Mouse (Mus musculus): ENCODE results near the gene Hsp90ab1.
A peak's percentile ranks its signal among the peaks of the same experiment; 100 is the strongest.

The Hsp90ab1 gene

DNA sequence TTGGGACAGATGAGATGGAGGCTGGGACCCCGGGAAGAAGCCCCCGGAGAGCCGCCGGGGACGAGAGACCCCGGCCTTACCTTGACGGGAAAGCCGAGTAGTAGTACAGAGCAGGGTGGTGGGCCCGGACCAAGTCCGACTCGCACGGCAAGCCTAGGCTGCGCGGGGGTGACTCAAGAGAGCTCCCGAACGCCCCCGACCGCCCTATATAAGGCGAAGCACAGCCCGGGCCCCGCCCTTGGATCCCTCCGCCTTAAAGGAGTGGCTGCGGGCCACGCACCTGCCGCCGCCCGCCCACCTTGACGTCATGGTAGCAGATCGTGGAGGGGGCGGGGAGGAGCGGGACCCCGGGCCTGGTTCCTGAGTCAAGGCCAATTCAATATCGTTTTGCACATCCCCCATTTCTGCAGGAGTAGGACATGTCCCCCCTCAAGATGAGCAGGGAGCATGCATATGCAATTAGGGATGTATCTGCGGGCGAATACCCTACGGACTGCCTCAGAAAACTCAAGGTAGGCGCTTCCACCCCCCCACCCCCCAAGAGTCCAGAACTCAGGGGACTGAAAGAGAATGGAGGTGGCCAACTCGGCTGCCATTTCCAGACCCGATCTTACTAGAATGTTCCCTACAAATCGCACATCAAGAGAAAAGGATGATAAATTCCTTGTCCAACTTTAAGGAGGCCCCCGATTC, at the start of gene Hsp90ab1:
Gene Hsp90ab1 (minus strand): TSS at position 185 of the 693 bp plus-strand sequence.
- TF ChIP-seq NANOG (IDR thresholded peaks at IDR 0.05; ENCODE audit: borderline replicate concordance, low read length), result no peak
- no peak for TF ChIP-seq CTCF (conservative IDR thresholded peaks at IDR 0.05; ENCODE audit: low read length)
- TF ChIP-seq POU5F1 (IDR thresholded peaks at IDR 0.05; ENCODE audit: borderline replicate concordance, low read length), result no peak
- H3K36me3 ChIP-seq (ENCODE audit: insufficient read depth, low read length), result peaks cover 43% of the 10 kb centered on the region
- no peaks in the 10 kb centered on the region for H3K27me3 ChIP-seq (ENCODE audit: insufficient read depth, low read length)

DNA sequence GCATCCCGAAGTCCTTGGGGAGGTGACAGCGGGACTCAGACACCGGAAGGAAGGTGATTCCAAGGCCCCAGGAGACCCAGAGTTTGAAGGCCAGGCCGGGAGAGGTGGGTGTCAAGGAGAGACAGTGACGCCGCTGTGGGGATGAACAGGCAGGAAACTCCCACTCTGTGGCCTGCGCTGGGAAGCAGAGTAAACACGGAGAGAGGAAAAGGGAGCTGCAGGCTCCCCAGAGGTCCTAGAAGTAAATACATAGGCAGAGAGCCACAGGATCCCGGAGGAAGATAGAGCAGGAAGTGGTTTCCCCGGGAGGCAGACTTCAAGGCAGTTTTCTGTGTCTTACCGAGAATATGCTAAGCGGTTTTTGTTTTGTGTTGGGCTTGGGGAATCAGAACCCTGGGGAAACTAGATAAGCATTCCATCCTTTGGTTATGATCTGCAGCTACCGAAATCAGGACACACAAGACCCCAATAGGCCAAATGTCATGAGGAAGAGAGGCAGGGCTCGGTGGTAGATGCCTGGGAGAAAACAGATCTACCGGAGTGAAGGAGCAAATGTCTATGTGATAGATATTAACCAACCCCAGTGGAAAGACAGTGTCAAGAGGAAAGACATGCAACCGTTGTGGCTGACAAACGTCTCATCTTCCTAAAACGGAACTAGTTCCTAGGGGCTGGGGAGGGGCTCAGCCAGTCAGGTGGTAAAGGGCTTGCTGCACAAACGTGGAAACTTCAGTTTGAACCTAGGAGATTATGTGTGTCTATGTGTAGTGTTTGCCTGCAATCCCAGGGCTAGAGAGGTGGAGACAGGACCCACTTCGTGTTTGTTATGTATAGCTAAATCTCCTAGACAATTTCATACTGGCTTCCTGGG, 46.5 kb upstream of the Hsp90ab1 start:
- no peaks in the 10 kb centered on the region; the same call in 1 of the 2 replicates for H3K36me3 ChIP-seq (ENCODE audit: insufficient read depth, low read length)
- peaks cover 86% of the 10 kb centered on the region for H3K4me1 ChIP-seq (replicated peaks; ENCODE audit: low read depth, low read length)
- no peaks in the 10 kb centered on the region for H3K9me3 ChIP-seq (ENCODE audit: low read length)
- H3K4me3 ChIP-seq (replicated peaks; ENCODE audit: low read length), result peak overlapping the region; percentile 79
- no peaks in the 10 kb centered on the region for H3K27me3 ChIP-seq (ENCODE audit: insufficient read depth, low read length)
- TF ChIP-seq CTCF (conservative IDR thresholded peaks at IDR 0.05; ENCODE audit: low read length) (no peak), POU5F1 (IDR thresholded peaks at IDR 0.05; ENCODE audit: borderline replicate concordance, low read length) (no peak), NANOG (IDR thresholded peaks at IDR 0.05; ENCODE audit: borderline replicate concordance, low read length) (no peak)

More for the DNA sequence above, at the start of gene Hsp90ab1:
- Histone ChIP-seq H3K4me1 (replicated peaks; ENCODE audit: low read depth, low read length) (peaks cover 73% of the 10 kb centered on the region), H3K4me3 (replicated peaks; ENCODE audit: low read length) (peak within 1 kb of the TSS; percentile 98), H3K9me3 (ENCODE audit: low read length) (peaks cover 27% of the 10 kb centered on the region; the same call in 1 of the 2 replicates)

DNA sequence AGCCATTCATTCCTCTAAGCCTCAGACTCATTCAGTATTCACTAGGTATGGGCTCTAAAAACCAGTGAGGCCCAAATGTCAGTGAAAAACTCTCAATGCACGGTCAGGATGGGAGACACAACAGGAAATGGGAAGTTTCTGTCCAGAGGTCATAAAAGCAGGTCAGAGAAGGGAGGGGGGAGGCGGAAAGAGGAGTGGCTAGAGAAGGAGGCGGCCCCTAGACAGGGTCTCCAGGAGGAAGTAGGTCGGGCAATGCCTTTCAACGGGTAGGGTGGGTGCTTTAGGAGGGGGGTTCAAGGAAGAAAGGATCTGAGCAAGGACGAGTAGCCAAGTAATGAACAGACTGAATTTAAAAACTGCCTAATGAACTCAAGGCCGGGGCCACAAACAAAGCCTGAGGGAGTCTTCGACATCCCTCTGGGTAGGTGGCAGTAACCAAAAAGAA, 45.9 kb upstream of the Hsp90ab1 start:
- Histone ChIP-seq H3K36me3 (ENCODE audit: insufficient read depth, low read length) (no peaks in the 10 kb centered on the region; the same call in 1 of the 2 replicates), H3K4me1 (replicated peaks; ENCODE audit: low read depth, low read length) (peaks cover 83% of the 10 kb centered on the region), H3K27me3 (ENCODE audit: insufficient read depth, low read length) (no peaks in the 10 kb centered on the region), H3K9me3 (ENCODE audit: low read length) (no peaks in the 10 kb centered on the region), H3K4me3 (replicated peaks; ENCODE audit: low read length) (peak overlapping the region; percentile 79)
- TF ChIP-seq CTCF (conservative IDR thresholded peaks at IDR 0.05; ENCODE audit: low read length), result no peak

DNA sequence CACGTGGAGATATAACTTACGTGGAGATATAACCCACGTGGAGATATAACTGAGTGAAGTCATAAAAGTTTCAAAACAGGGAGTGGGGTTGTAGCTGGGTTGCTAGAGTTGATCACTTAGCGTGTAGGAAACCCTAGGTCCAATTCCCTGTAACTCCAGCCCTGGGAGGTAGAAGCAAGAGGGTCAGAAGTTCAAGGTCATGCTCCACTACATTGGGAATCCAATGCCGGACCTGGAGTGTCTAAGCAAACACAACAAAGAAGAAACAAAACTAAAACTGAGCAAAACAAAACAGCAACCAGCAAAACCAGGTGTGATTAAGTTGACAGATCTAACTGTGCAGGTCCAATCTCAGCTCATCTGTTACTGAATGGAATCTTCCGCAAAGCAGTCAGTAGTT, 44.6 kb upstream of the Hsp90ab1 start:
- Histone ChIP-seq H3K36me3 (ENCODE audit: insufficient read depth, low read length) (no peaks in the 10 kb centered on the region; the same call in 1 of the 2 replicates), H3K9me3 (ENCODE audit: low read length) (no peaks in the 10 kb centered on the region), H3K27me3 (ENCODE audit: insufficient read depth, low read length) (no peaks in the 10 kb centered on the region), H3K4me3 (replicated peaks; ENCODE audit: low read length) (peak overlapping the region; percentile 79; the same call in 1 of the 2 replicates), H3K4me1 (replicated peaks; ENCODE audit: low read depth, low read length) (peaks cover 93% of the 10 kb centered on the region)
- TF ChIP-seq NANOG (IDR thresholded peaks at IDR 0.05; ENCODE audit: borderline replicate concordance, low read length) (no peak), CTCF (conservative IDR thresholded peaks at IDR 0.05; ENCODE audit: low read length) (no peak)

DNA sequence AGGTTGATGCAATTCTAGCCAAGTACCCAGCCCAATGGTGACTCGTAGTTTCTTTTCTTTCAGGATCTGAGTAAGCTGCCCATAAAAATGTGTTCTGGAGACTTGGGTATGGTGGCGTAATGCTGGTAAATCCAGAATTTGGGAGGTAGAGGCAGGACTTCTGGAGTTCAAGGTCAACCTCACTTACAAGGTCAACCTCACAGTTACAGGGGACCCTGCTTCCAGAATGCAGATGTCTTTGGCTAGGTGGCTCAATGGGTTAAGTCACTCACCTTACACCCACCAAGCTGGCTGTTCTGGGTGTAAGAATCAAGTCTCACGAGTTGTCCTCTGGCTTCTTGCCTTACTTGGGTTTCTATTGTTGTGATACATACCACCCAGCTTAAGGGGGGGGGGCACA, 43.6 kb upstream of the Hsp90ab1 start:
- Histone ChIP-seq H3K27me3 (ENCODE audit: insufficient read depth, low read length) (no peaks in the 10 kb centered on the region), H3K4me1 (replicated peaks; ENCODE audit: low read depth, low read length) (peaks cover 95% of the 10 kb centered on the region), H3K4me3 (replicated peaks; ENCODE audit: low read length) (peak overlapping the region; percentile 33), H3K9me3 (ENCODE audit: low read length) (no peaks in the 10 kb centered on the region), H3K36me3 (ENCODE audit: insufficient read depth, low read length) (no peaks in the 10 kb centered on the region)
- TF ChIP-seq POU5F1 (IDR thresholded peaks at IDR 0.05; ENCODE audit: borderline replicate concordance, low read length) (no peak), CTCF (conservative IDR thresholded peaks at IDR 0.05; ENCODE audit: low read length) (no peak), NANOG (IDR thresholded peaks at IDR 0.05; ENCODE audit: borderline replicate concordance, low read length) (no peak)

DNA sequence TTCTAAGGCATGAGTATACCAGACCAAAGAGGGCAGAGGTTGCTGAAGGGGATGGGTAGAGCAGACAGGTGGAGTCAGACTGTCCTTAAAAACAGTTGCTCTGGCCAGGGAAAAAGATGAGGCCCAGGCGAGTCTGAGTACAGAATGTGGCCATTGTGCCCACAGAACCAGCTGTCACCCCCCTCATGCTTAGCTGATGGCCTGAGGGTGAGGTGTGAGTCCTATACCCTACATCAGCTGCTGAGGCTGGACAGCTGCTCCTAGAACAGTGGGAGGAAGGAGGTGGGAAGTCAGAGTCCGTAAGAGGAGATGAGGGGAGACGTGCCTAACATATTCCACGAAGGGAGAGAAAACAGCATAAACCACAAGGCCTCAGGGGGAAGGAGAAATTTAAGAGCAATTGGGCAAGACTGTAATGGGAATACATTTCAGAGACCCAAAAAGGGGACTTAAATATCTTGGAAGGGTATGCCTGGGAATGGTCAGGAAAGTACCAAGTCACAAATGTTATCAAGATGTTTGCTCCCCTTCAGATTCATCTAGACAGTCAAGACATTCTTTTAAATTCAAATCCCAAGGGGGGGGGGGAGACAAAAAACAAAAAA, 43.1 kb upstream of the Hsp90ab1 start:
- Histone ChIP-seq H3K4me1 (replicated peaks; ENCODE audit: low read depth, low read length) (peaks cover 95% of the 10 kb centered on the region), H3K4me3 (replicated peaks; ENCODE audit: low read length) (peak overlapping the region; percentile 30; the same call in 1 of the 2 replicates), H3K27me3 (ENCODE audit: insufficient read depth, low read length) (no peaks in the 10 kb centered on the region), H3K9me3 (ENCODE audit: low read length) (no peaks in the 10 kb centered on the region), H3K36me3 (ENCODE audit: insufficient read depth, low read length) (no peaks in the 10 kb centered on the region)
- TF ChIP-seq CTCF (conservative IDR thresholded peaks at IDR 0.05; ENCODE audit: low read length), result no peak
- TF ChIP-seq NANOG (IDR thresholded peaks at IDR 0.05; ENCODE audit: borderline replicate concordance, low read length), result no peak
- TF ChIP-seq POU5F1 (IDR thresholded peaks at IDR 0.05; ENCODE audit: borderline replicate concordance, low read length), result no peak

DNA sequence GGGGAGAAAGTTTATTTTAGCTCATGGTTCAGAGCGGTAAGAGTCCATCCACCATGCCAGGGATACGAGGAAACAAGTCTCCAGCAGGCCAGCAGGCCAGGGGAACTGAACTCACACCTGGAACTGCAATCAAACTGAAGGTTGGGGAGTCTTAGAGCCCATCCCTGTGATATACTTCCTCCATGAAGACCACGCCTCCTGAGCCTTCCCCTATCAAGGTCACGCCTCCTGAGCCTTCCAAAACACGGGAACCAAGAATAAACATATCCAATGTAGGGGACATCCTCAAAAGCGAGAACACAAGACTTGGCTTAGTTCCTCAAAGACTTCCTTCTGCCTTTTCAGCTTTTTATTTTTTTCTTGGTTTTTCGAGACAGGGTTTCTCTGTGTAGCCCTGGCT, 39.9 kb upstream of the Hsp90ab1 start:
- H3K4me3 ChIP-seq (replicated peaks; ENCODE audit: low read length), result 0 out of 2 replicates have a peak overlapping the region, but pooled peaks have one; percentile 0
- no peak for TF ChIP-seq POU5F1 (IDR thresholded peaks at IDR 0.05; ENCODE audit: borderline replicate concordance, low read length)
- no peak for TF ChIP-seq CTCF (conservative IDR thresholded peaks at IDR 0.05; ENCODE audit: low read length)
- TF ChIP-seq NANOG (IDR thresholded peaks at IDR 0.05; ENCODE audit: borderline replicate concordance, low read length), result no peak

DNA sequence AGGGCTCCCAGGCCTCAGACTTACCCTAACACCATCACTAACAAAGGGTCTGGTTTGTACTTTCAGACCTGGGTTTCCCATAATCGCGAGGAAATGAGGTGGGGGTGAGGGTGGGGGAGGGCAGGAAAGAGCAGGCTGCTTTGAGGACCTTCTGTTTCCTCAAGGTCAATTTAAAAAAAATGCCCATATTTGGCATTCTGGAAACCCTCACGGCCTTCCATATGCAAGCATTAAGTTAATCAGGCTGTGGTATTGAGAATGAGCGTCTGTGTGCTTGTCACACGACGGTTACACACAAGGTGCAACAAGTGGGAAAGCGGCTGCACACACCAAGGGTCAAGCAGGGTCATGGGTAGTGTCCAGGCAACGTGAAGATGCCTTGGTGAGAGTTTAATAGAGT, 38.9 kb upstream of the Hsp90ab1 start:
- Histone ChIP-seq H3K9me3 (ENCODE audit: low read length) (no peaks in the 10 kb centered on the region), H3K36me3 (ENCODE audit: insufficient read depth, low read length) (no peaks in the 10 kb centered on the region), H3K4me3 (replicated peaks; ENCODE audit: low read length) (no peak overlapping the region; the same call in 1 of the 2 replicates), H3K27me3 (ENCODE audit: insufficient read depth, low read length) (no peaks in the 10 kb centered on the region), H3K4me1 (replicated peaks; ENCODE audit: low read depth, low read length) (peaks cover 92% of the 10 kb centered on the region)
- no peak for TF ChIP-seq NANOG (IDR thresholded peaks at IDR 0.05; ENCODE audit: borderline replicate concordance, low read length)

More for the DNA sequence above, 39.9 kb upstream of the Hsp90ab1 start:
- Histone ChIP-seq H3K4me1 (replicated peaks; ENCODE audit: low read depth, low read length) (peaks cover 95% of the 10 kb centered on the region), H3K9me3 (ENCODE audit: low read length) (no peaks in the 10 kb centered on the region), H3K27me3 (ENCODE audit: insufficient read depth, low read length) (no peaks in the 10 kb centered on the region), H3K36me3 (ENCODE audit: insufficient read depth, low read length) (no peaks in the 10 kb centered on the region)
